Mouse (Mus musculus) E14TG2a.4 (cell line): ENCODE measurements around the gene Kcnj9.

Experiments used
- H3K27me3 ChIP-seq: 2 replicates; pipeline ENCODE4 v1.6.1; 2014; ENCODE audit warnings: low read length, control low read depth; ENCODE audit not compliant: insufficient read depth
- H3K36me3 ChIP-seq: 2 replicates; pipeline ENCODE4 v1.6.1; 2014; ENCODE audit warnings: low read length, control low read depth; ENCODE audit not compliant: insufficient read depth
- H3K4me1 ChIP-seq: replicated peaks from 2 replicates; pipeline ENCODE4 v1.6.1; 2014; ENCODE audit warnings: low read depth, low read length, control low read depth
- H3K4me3 ChIP-seq: replicated peaks from 2 replicates; pipeline ENCODE4 v1.5.1; 2014; ENCODE audit warnings: mild to moderate bottlenecking, low read length
- H3K9me3 ChIP-seq: 2 replicates; pipeline ENCODE4 v1.6.1; 2014; ENCODE audit warnings: low read length, control low read depth
- CTCF ChIP-seq: conservative IDR thresholded peaks from 2 replicates; pipeline ENCODE4 v1.5.1; 2014; ENCODE audit warnings: low read length
- NANOG ChIP-seq: IDR thresholded peaks from 2 replicates; pipeline ENCODE4 v1.6.1; 2014; ENCODE audit warnings: borderline replicate concordance, low read length, mixed read lengths
- POU5F1 ChIP-seq: IDR thresholded peaks from 2 replicates; pipeline ENCODE4 v1.6.1; 2014; ENCODE audit warnings: low read length, borderline replicate concordance

Kcnj9 gene

DNA sequence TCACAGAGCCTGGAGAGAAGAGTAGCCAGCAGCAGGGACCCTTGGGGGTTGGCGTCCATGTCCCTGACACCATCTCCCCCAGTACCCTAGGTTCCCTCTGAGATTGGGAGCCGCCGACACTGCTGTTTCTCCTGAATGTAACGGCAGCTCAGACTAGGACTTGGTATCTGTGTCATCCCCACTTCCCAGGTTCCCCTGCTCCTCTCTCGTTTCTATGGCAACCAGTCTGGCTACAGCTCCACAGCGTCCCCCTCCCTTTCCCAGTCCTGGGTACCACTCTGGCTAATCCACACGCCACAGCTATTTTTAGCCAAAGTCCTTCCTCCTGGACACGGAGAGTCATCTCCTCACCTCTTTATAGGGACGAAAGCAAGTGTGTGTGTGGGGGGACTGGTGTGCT is at the start of gene Kcnj9:
Gene Kcnj9 (minus strand): TSS at position 188 of the 400 bp plus-strand sequence.
- Histone ChIP-seq H3K4me1 (peaks cover 40% of the 10 kb centered on the region), H3K36me3 (no peaks in the 10 kb centered on the region), H3K9me3 (no peaks in the 10 kb centered on the region), H3K27me3 (peaks cover 80% of the 10 kb centered on the region), H3K4me3 (no peak within 1 kb of the TSS)
- no peak for TF ChIP-seq CTCF
- TF ChIP-seq NANOG = no peak
- TF ChIP-seq POU5F1 = no peak

DNA sequence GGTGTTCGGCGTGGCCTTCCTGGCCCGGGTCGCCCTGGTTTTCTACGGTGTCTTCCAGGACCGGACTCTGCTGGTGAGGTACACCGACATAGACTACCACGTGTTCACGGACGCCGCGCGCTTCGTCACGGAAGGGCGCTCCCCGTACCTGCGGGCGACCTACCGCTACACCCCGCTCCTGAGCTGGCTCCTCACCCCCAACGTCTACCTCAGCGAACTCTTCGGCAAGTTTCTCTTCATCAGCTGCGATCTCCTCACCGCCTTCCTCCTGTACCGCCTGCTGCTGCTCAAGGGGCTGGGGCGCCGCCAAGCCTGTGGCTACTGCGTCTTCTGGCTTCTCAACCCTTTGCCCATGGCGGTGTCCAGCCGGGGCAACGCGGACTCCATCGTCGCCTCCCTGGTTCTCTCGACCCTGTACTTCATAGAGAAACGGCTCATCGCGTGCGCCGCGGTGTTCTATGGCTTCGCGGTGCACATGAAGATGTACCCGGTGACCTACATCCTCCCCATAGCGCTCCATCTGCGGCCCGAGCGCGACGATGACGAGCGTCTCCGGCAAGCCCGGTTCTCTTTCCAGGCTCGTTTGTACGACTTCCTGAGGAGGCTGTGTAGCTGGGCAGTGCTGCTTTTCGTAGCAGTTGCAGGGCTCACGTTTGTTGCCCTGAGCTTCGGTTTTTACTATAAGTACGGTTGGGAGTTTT is 47.8 kb upstream of the Kcnj9 start:
- Histone ChIP-seq H3K27me3 (peaks cover under 1% of the 10 kb centered on the region; the same call in 1 of the 2 replicates), H3K4me1 (peaks cover 44% of the 10 kb centered on the region), H3K4me3 (peak overlapping the region; percentile 99), H3K36me3 (peaks cover 46% of the 10 kb centered on the region), H3K9me3 (no peaks in the 10 kb centered on the region)
- TF ChIP-seq NANOG (no peak), CTCF (no peak), POU5F1 (no peak)

DNA sequence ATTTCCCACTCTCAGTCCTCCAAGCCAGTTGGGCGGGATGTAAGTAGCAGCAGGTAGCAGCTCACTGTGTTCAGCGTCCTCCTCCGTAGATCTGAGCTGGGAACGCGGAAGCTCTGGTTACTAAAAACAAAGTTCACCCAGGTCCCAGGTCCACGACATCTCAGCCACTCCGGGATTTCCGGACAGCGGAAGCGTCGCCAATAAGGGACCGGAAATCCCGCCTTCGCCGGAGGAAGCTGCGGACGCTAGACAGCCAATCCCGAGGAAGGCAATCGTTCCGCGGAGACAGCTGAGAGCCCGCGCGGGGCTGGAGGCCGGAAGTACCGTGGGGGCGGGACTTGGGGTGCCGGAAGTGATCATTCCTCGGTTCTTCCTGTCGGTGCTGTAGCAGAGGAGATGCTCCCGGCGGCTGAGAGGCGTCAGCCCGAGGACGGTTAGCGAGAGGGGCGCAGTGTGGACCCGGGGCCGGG is 47.1 kb upstream of the Kcnj9 start, which contains the start of gene Pigm:
Gene Pigm (plus strand): TSS at position 349 of the 470 bp plus-strand sequence.
- Histone ChIP-seq H3K4me1 (peaks cover 41% of the 10 kb centered on the region), H3K27me3 (peaks cover 7% of the 10 kb centered on the region), H3K9me3 (no peaks in the 10 kb centered on the region), H3K4me3 (peak within 1 kb of the TSS; percentile 99), H3K36me3 (peaks cover 39% of the 10 kb centered on the region)
- TF ChIP-seq POU5F1 (no peak), CTCF (no peak), NANOG (no peak)

DNA sequence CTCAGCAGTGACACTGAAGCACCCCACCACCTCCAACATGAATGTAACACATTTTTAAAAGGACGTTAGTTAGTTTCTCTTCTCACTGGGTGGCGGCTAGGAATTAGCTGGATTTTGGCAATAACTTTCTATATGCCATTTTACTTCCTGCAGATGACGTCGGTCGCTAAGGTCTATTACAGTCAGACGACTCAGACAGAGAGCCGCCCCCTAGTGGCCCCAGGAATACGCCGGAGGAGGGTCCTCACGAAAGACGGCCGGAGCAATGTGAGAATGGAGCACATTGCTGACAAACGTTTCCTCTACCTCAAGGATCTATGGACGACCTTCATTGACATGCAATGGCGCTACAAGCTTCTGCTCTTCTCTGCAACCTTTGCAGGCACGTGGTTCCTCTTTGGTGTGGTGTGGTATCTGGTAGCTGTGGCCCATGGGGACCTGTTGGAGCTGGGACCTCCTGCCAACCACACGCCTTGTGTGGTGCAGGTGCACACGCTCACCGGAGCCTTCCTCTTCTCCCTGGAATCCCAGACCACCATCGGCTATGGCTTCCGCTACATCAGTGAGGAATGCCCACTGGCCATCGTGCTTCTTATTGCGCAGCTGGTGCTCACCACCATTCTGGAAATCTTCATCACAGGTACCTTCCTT is 39.8 kb upstream of the Kcnj9 start:
- peaks cover 35% of the 10 kb centered on the region for H3K27me3 ChIP-seq
- H3K9me3 ChIP-seq = no peaks in the 10 kb centered on the region
- no peaks in the 10 kb centered on the region for H3K36me3 ChIP-seq
- peaks cover 23% of the 10 kb centered on the region for H3K4me1 ChIP-seq
- peak overlapping the region; percentile 71 for H3K4me3 ChIP-seq
- peak; percentile 63 for TF ChIP-seq CTCF
- TF ChIP-seq POU5F1 = no peak
- TF ChIP-seq NANOG = no peak

DNA sequence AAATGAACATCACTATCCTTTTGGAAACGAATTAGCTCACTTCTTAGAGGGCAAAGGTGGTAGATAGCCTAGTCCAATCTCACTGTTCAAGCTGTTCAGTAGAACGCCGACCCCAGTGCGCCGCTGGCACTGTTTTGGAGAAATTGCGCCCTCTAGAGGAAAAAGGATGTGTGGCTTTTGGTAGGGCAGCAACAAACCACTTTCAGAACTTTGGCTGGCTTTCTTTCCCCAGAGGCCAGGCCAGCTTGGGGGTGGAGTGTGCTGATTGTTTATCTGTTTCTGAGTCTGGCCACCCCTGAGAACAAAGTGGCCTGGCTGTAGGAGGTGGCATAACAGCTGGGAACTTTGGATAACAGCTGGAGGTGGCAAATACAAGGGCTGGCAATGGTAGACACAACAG is 35.6 kb upstream of the Kcnj9 start:
- Histone ChIP-seq H3K9me3 (no peaks in the 10 kb centered on the region), H3K27me3 (peaks cover 31% of the 10 kb centered on the region), H3K36me3 (no peaks in the 10 kb centered on the region), H3K4me1 (peaks cover 19% of the 10 kb centered on the region), H3K4me3 (no peak overlapping the region)
- TF ChIP-seq POU5F1 = no peak
- no peak for TF ChIP-seq NANOG
- peak; percentile 92 for TF ChIP-seq CTCF

DNA sequence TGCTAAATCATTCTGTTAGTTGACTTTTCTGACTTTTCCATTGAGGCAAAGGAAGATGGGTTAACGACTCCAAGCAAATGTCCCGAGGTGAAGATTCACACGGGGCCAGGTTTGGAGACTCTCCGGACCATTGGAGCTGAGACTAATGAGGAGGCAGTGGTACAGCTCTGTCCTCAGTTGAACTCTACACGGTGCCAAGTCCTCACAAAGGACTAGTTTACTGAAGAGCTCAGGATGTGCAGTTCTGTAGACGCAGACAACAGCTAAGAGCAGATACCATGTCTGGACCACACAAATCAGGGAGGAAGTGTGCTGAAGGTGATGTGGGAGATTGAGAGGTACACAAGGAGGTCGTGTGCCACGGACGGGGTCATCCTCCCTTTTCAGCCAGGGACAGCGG is 29.2 kb upstream of the Kcnj9 start:
- no peak for TF ChIP-seq CTCF
- TF ChIP-seq NANOG = no peak
- TF ChIP-seq POU5F1 = no peak
- Histone ChIP-seq H3K9me3 (no peaks in the 10 kb centered on the region), H3K27me3 (peaks cover 49% of the 10 kb centered on the region), H3K36me3 (no peaks in the 10 kb centered on the region), H3K4me1 (peaks cover 14% of the 10 kb centered on the region), H3K4me3 (no peak overlapping the region)

DNA sequence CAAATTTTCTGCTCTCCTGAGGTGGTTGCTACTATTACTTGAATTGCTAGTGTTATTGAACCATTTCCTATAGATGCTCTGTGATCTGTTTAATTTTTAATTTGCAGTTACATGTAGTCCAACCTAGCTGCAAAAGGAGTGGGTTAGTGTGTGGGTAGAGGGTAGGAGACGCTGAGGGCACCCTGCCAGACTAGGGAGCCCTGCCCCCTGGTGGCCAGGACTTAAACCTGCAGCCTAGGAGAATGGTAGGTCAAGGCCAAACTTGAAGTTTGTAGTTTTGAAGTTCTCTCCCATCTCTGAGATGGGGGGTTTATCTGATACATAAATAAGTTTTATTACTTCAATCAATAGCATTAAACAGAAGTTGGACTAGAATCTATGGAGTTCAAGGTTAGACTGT is 28.4 kb upstream of the Kcnj9 start:
- no peak overlapping the region for H3K4me3 ChIP-seq
- TF ChIP-seq CTCF = peak; percentile 83
- TF ChIP-seq NANOG = no peak
- TF ChIP-seq POU5F1 = no peak
- no peaks in the 10 kb centered on the region for H3K9me3 ChIP-seq

DNA sequence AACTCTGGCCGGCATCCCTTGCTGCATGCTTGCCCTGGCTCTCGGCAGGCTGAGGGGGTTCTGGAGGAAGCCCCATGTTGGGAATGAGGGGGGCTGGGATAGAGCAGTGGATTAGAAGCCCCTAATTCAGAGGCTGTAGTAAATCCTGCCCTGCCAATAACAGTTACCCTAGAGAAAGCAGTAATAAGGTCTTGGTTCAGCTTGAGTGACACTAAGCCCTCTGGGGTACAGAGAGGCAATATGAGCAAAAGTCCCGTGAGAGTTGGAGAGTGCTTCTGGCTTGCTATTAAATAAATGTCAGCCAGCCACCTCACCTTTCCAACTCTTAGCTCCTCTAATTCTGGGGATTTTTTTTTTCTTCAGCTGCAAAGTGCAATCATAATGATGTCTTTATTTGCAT is 26.2 kb upstream of the Kcnj9 start:
- Histone ChIP-seq H3K9me3 (no peaks in the 10 kb centered on the region), H3K4me1 (peaks cover 31% of the 10 kb centered on the region)
- TF ChIP-seq POU5F1 (no peak), CTCF (no peak), NANOG (no peak)

More for the DNA sequence above, 28.4 kb upstream of the Kcnj9 start:
- Histone ChIP-seq H3K27me3 (peaks cover 53% of the 10 kb centered on the region), H3K4me1 (peaks cover 14% of the 10 kb centered on the region), H3K36me3 (no peaks in the 10 kb centered on the region)

More for the DNA sequence above, 26.2 kb upstream of the Kcnj9 start:
- H3K27me3 ChIP-seq = peaks cover 67% of the 10 kb centered on the region
- H3K36me3 ChIP-seq = no peaks in the 10 kb centered on the region
- H3K4me3 ChIP-seq = no peak overlapping the region
